9 mouse cellular contexts compared by ENCODE assay signal in genomic region chr15:27850904-27851303, GRCm38 (mm10).
A peak's percentile ranks its signal among the peaks of the same experiment; 100 is the strongest.
DNase-seq lines count a peak whose midpoint lies in the region; ATAC-seq and TF ChIP-seq lines count a peak whose summit lies in the region.
"Had no signal": no experiment of that assay in that cellular context is flagged by ENCODE, and none has a peak within 500 bp of the region (broad histone marks: within the 10 kb centered on the region; RNA-seq: fewer than 3 reads in every experiment).

No protein-coding gene starts in this region.

- in situ Hi-C loops in ES-E14 (cut with MboI; ENCODE audit: low sequenced_read_pairs in 2 of 2, unreplicated experiment in 2 of 2), result no loop called here

- DNase-seq in left cerebral cortex, adult 2 months (ENCODE audit: extremely low spot score in 1 of 2, low spot score in 2 of 2), result no peak
- no peak for DNase-seq in left cerebral cortex, adult 9 months (ENCODE audit: low spot score in 2 of 2)
- peak; percentile 83 for DNase-seq in ES-E14 (ENCODE audit: low read depth, low spot score)
- peak; percentile 37 to 55 for DNase-seq in adrenal gland, postnatal 36 days
- peak; percentile 39 for DNase-seq in forebrain, postnatal 0 days
- no peak for DNase-seq in right cerebral cortex, postnatal 25 days

- intact Hi-C loops in left cerebral cortex, adult 2 months (cut with DNase I), result loop anchor here (5.0 to 10.0 kb wide), 2 partner anchors 196 to 331 kb away; no protein-coding TSS in a partner anchor

- peaks cover 0 to under 1% of the 10 kb centered on the region in 2 experiments; a peak in 1 of 4 replicates for H3K4me1 ChIP-seq in ES-E14 (ENCODE audit: control insufficient read depth in 2 of 2, insufficient read depth in 2 of 2, low read length in 2 of 2, poor library complexity in 1 of 2)
- H3K4me1 ChIP-seq in forebrain, postnatal 0 days (ENCODE audit: insufficient read depth), result no peaks in the 10 kb centered on the region

- H3K4me3 ChIP-seq in left cerebral cortex, adult 2 months, result no peak overlapping the region
- H3K4me3 ChIP-seq in ES-E14 (ENCODE audit: insufficient read depth in 1 of 2, low read depth in 1 of 2, low read length in 2 of 2, poor library complexity in 1 of 2, severe bottlenecking in 1 of 2), result peak overlapping the region in 1 of 2 experiments; percentile 36; a peak in 2 of 4 replicates
- no peak overlapping the region for H3K4me3 ChIP-seq in forebrain, postnatal 0 days (ENCODE audit: low read depth, low read length)
- H3K4me3 ChIP-seq: neural tube, embryonic 12.5 days had no signal

- H3K9me3 ChIP-seq in ES-E14 (ENCODE audit: control insufficient read depth, insufficient read depth, low read depth, low read length), result no peaks in the 10 kb centered on the region
- no peaks in the 10 kb centered on the region for H3K9me3 ChIP-seq in forebrain, postnatal 0 days (ENCODE audit: low read length)
- H3K9me3 ChIP-seq: neural tube, embryonic 12.5 days had no signal

- H3K27me3 ChIP-seq in forebrain, postnatal 0 days (ENCODE audit: insufficient read depth, low read length), result no peaks in the 10 kb centered on the region
- H3K27me3 ChIP-seq: neural tube, embryonic 12.5 days had no signal

- H3K9ac ChIP-seq in ES-E14 (ENCODE audit: insufficient read depth, low read depth, low read length, poor library complexity, severe bottlenecking), result no peak overlapping the region
- H3K9ac ChIP-seq in forebrain, postnatal 0 days, result no peak overlapping the region
- H3K9ac ChIP-seq: neural tube, embryonic 12.5 days had no signal

- H3K36me3 ChIP-seq in ES-E14 (ENCODE audit: control insufficient read depth, insufficient read depth, low read length, poor library complexity, severe bottlenecking), result peaks cover 10% of the 10 kb centered on the region; the same call in 1 of the 2 replicates
- H3K36me3 ChIP-seq in forebrain, postnatal 0 days (ENCODE audit: insufficient read depth), result peaks cover 84% of the 10 kb centered on the region

- 0 out of 2 replicates have a peak, but pooled peaks have one; percentile 2 for ATAC-seq in forebrain, postnatal 0 days
- peak; percentile 38; the same call in 1 of the 2 replicates for ATAC-seq in megakaryocyte, adult 5-6 weeks (ENCODE audit: poor library complexity, severe bottlenecking)
- no peak for ATAC-seq in activated CD4-positive, CD25-positive, alpha-beta regulatory T cell, adult 4 months

- peak; percentile 51 for TF ChIP-seq CTCF in left cerebral cortex, adult 2 months (IDR thresholded peaks at IDR 0.05)
- peak; percentile 71 for TF ChIP-seq CTCF in forebrain, postnatal 0 days (IDR thresholded peaks at IDR 0.05; ENCODE audit: low read depth)

- 89% methylated on average over 14 of the region's 14 CpGs for WGBS in forebrain, postnatal 0 days

- H3K4me2 ChIP-seq in forebrain, postnatal 0 days (ENCODE audit: low read depth), result no peak overlapping the region
- H3K4me2 ChIP-seq: neural tube, embryonic 12.5 days had no signal

- H3K27ac ChIP-seq in left cerebral cortex, adult 2 months, result no peak overlapping the region
- no peak overlapping the region for H3K27ac ChIP-seq in ES-E14 (ENCODE audit: insufficient read depth, low read depth, low read length, poor library complexity, severe bottlenecking)
- no peak overlapping the region for H3K27ac ChIP-seq in forebrain, postnatal 0 days (ENCODE audit: low read depth, low read length)
- H3K27ac ChIP-seq: neural tube, embryonic 12.5 days had no signal

TF ChIP-seq in ES-E14, 5 proteins besides CTCF, POLR2A, EP300 and RAD21:
- TF ChIP-seq ZC3H11A (IDR thresholded peaks at IDR 0.05; ENCODE audit: borderline replicate concordance, low read depth, low read length) (peak; percentile 12; the same call in 1 of the 2 replicates), CHD2 (IDR thresholded peaks at IDR 0.05; ENCODE audit: low read depth, low read length) (no peak)

Comparison
In these comparisons a context has a peak if more than half of its experiments do, and no peak if none do; other contexts are left out.
1. DNase-seq: peak in ES-E14 (single experiment), adrenal gland, postnatal 36 days (2 of 2) and forebrain, postnatal 0 days (single experiment); none in left cerebral cortex, adult 2 months (0 of 2), left cerebral cortex, adult 9 months (0 of 2) and right cerebral cortex, postnatal 25 days (single experiment).